Mouse (Mus musculus) common myeloid progenitor, adult 5-6 weeks (primary cell): ENCODE results near the gene Vmn1r128. TPM values are rescaled to one million over a fixed set of nuclear protein-coding genes. Genes with fewer than 3 reads are reported as not detected.
"Not testable (repeated sequence)": the region's sequence is repeated elsewhere in the genome, so short reads cannot be mapped to it uniquely, and the experiment has no call there.

Experiments
- ATAC-seq: replicated peaks from 2 replicates; pipeline ENCODE4 v1.8.0; 2016; ENCODE audit warnings: low read depth, mild to moderate bottlenecking, moderate TSS enrichment, inconsistent platforms; ENCODE audit not compliant: poor library complexity, severe bottlenecking
- total RNA-seq: library from RNA; stranded (forward); fragments of 200-1000, 187-1606 nt; gene quantifications from 2 replicates; pipeline ENCODE4 v1.2.3, GENCODE M21; 2017

Gene Vmn1r128
- not detected in 2 replicates for total RNA-seq

- not testable (repeated sequence) for ATAC-seq
Measured at GRCm38 (mm10) chr7:21349073-21349472, at the start of gene Vmn1r128. Vmn1r128 (plus strand) TSS chr7:21349373.

GRCm38 (mm10) chr7:21301367-21301766 is 47.8 kb upstream of the Vmn1r128 start, which contains the start of gene Vmn1r126:
Vmn1r126 (minus strand) TSS chr7:21301467.
- ATAC-seq, result not testable (repeated sequence)

GRCm38 (mm10) chr7:21319761-21320160 is 29.4 kb upstream of the Vmn1r128 start, which contains the start of gene Vmn1r127:
Vmn1r127 (minus strand) TSS chr7:21319861.
- not testable (repeated sequence) for ATAC-seq

- not testable (repeated sequence) for ATAC-seq
Measured at GRCm38 (mm10) chr7:21361191-21361590, 12.0 kb downstream of the Vmn1r128 start, which contains the start of gene Vmn1r129. Vmn1r129 (minus strand) TSS chr7:21361291.

Other genes starting within 250 kb of the Vmn1r128 start
- not detected in 2 replicates for gene Vmn1r122, start 215.2 kb upstream of the Vmn1r128 start, total RNA-seq
- not detected in 2 replicates for gene Vmn1r123, start 187.2 kb upstream of the Vmn1r128 start, total RNA-seq
- not detected in 2 replicates for gene Gm5157, start 158.9 kb upstream of the Vmn1r128 start, total RNA-seq
- not detected in 2 replicates for gene Vmn1r124, start 88.8 kb upstream of the Vmn1r128 start, total RNA-seq
- gene Vmn1r125, start 77.2 kb upstream of the Vmn1r128 start, total RNA-seq, result not detected in 2 replicates
- not detected in 2 replicates for gene Vmn1r126, start 47.9 kb upstream of the Vmn1r128 start, total RNA-seq
- gene Vmn1r127, start 29.5 kb upstream of the Vmn1r128 start, total RNA-seq, result not detected in 2 replicates
- gene Vmn1r129, start 11.9 kb downstream of the Vmn1r128 start, total RNA-seq, result not detected in 2 replicates
- not detected in 2 replicates for gene Gm6882, start 83.4 kb downstream of the Vmn1r128 start, total RNA-seq
- not detected in 2 replicates for gene Vmn1r130, start 162.4 kb downstream of the Vmn1r128 start, total RNA-seq
- gene Vmn1r131, start 196.7 kb downstream of the Vmn1r128 start, total RNA-seq, result not detected in 2 replicates